Mouse (Mus musculus) 3134 (cell line): ENCODE data around the gene Bola2.
"Not testable (repeated sequence)": the region's sequence is repeated elsewhere in the genome, so short reads cannot be mapped to it uniquely, and the experiment has no call there.

Source experiments
- DNase-seq: peaks from one replicate; pipeline ENCODE4 v3.0.0-alpha.2; 2011; ENCODE audit warnings: low spot score; ENCODE audit not compliant: insufficient read length; ENCODE audit errors: extremely low read depth

Gene Bola2

DNA sequence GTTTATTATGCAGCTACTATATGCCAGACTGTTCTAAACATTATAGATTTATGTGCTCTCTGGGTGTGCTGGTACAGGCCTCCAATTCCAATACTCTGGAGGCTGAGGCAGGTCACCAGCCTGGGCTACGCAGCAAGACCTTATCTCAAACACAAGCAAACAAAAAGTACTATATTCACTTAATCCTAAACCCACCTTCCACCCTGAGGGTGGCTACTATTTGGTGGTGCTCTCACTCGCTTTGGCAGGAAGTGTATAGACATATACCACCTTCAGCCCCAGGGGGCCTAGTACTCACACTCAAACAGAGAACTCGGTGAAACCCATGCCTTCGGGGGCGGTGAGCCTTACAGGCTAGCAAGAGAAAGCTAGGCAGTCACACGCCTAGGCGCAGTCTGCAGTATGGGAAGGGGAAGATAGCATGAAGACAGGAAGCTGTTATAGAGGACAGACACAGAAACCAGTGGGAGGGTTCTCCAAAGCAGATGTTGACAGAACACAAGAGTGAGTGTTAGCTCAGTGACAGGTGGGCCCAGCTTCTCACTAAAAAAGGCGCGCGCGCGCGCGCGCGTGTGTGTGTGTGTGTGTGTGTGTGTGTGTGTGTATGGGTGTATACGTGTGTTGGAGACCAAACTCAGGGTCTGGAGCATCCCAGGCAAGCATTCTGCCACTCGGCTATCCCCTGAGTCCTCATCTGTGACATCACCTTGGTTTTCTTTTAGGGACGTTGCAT is 12.4 kb downstream of the Bola2 start, which contains the start of gene Coro1a:
Gene Coro1a, minus strand, starts transcription at position 346 of the 733 bp plus-strand sequence.
- no peak for DNase-seq

DNA sequence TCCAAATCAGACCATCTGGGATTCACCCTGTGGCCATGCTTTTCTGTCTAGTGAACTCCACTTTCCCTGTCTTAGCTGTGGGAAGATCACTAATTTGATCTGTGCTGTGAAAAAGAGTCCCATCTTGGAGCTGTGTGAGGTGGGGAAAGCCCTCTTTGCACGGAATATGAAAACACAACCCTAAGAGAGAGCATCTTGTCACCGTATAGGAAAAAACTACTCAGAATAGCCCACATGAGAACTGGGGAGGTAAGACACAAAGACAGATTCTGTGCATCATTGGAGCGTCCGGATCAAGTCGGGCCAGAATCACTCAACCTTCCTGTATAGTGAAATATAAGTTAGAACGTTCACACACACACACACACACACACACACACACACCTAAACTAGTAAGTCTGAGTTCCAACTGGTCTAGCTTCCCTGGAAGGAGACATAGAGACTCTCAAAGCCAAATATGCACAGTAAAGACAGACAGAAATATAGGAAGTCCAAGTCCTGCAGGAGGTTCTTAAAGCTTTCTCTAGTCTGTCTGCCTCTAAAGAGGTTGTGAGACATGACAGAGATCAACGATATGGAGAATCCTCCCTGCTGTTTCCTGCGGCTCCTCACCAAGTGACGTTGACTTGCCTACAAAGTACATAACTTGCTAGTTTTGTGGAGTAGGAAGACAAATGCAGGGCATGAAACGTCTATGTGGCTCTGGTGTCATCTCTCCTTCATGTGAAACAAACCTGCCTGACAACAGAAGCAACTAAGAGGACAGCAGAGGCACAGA is 13.2 kb downstream of the Bola2 start:
- no peak for DNase-seq

DNA sequence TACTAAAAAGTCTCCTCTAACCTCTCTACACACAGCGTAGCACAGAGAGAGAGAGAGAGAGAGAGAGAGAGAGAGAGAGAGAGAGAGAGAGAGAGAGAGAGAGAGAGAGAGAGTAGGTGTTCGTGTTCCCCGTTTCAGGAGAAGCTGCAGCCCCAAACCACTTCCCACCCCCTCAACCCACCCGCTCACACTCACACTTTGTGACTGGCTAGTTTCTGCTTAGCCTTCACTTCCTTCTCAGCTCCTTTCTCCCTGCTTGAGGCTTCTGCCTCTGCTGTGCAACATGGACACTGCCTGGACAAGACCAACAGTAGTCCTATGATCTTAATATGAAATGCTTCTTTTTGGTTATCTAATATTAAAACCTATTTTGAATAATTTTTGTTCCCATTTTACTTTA is 15.1 kb downstream of the Bola2 start:
- no peak for DNase-seq

DNA sequence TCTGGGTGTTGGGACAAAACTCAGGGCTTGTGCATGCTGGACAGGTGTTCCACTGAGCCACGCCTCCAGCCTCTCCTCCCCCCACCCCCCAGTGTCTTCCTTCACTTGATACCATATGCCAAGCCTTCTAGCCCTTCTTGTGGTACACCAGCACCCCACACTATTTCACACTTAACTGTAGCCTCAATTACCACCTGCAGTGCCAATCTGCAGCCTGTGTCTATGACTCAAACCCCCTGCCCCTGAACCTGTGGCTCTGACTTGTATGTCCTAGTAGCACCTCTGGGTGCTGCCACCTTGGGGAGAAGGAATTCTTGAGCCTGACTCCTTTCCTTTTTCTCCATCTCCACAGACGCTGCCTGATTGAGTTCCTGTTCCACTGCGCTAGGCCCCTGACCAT is 16.7 kb downstream of the Bola2 start:
- DNase-seq = no peak

DNA sequence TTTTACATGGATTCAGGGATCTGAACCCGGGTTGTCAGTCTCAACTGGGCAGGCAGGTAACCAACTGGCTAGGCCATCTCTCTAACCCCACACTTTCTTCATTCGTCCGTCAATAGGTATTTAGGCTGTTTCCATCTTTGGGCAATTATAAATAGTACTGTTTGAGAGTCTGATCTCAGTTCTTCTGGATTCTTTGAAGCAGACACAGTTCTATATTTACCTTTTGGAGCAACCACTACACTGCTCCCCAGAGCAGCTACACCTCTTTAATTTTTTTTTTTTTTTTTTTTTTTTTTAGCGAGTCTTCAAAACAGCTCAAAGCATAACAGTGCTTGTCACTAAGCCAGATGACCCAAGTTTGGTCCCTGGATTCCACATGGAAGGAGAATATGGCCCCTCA is 20.5 kb downstream of the Bola2 start:
- DNase-seq = no peak

DNA sequence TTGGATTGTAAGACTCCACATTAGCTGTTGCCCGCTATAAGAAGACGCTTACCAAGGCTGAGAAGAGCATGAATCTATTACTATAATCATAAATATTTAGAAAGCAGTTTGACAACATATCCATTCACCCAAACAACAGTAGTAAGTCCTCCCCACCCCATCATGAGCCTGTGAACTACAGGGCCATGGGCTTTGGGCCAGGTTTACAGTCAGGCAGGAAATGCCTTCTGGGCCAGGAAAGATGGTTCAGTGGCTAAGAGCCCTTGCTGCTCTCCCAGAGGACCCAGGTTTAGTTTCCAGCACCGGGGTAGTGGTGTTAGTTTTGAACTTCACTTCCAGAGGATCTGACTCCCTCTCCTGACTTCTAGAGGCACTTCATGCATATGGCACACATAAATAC is 22.4 kb downstream of the Bola2 start:
- DNase-seq = no peak

DNA sequence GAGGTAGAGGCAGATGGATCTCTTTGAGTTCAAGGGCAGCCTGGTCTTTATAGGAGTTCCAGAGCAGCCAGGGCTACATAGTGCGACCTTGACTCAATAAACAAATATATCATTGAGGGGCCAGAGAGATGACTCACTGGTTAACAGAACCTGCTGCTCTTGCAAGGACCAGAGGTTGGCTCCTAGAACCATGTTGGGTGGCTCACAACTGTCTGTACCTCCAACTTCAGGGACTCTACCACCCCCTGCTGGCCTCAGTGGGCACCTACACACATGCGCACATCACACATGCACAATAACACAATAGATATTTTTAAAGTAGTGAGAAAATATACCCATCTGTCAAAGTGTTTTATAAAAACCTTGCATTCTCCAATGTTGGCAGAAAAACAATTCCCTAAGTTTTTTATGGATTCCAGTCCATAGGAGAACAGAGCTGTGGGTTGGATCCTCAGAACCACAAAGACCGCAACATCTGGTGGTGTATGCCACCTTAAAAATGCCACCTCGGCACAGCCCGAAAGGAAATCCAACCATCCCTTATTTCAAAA is 23.7 kb downstream of the Bola2 start:
- DNase-seq = no peak

DNA sequence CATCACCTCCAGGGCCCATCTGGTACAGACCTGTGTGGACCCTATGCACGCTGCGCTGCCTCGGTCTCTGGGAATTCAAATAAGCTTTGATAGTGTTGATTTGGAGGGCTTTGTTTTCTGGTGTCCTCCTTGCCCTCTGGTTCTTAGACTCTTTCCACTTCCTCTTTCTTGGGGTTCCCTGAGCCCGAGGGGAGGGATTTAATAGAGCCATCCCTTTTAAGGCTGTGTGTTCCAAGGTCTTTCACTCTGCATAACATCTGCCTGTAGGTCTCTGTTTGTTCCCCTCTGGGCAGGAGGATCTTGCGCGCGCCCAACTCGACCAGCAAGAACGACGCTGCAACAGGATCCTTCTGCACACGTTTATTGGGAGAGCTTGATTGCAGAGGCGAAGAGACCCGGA is 26.4 kb downstream of the Bola2 start:
- no peak for DNase-seq

DNA sequence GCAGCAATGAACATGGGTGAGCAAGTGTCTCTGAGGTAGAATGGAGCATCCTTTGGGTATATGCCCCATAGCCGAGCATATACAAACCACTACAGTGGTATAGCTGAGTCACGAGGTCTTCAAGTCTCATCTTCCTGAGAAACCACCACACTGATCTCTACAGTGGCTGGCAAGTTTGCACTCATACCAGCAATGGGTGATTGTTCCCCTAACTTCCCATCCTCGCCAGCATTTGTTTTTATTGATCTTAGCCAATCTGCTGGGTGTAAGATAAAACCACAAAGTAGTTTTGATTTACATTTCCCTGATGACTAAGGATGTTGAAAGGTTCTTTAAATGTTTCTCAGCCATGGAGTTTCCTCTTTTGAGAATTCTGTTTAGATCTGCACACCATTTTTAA is 29.9 kb downstream of the Bola2 start:
- no peak for DNase-seq

DNA sequence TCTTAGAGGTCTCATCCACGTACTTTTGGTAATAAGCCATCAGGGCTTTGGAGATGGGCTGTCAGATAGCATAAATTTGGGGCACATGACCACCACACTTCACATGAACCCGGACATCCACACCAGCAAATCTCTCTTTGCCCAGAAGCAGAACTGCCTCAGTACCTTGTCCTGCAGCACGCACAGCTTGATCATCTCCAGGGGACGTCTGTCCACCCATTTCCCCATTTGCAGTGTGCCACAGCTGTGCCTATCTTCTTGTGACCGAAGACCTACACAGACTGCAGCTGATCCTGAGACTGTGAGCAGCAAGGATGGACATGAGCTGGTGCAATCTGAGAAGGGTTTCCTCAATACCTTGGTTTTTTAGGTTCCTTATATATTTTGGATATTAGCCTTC is 30.5 kb downstream of the Bola2 start:
- no peak for DNase-seq

DNA sequence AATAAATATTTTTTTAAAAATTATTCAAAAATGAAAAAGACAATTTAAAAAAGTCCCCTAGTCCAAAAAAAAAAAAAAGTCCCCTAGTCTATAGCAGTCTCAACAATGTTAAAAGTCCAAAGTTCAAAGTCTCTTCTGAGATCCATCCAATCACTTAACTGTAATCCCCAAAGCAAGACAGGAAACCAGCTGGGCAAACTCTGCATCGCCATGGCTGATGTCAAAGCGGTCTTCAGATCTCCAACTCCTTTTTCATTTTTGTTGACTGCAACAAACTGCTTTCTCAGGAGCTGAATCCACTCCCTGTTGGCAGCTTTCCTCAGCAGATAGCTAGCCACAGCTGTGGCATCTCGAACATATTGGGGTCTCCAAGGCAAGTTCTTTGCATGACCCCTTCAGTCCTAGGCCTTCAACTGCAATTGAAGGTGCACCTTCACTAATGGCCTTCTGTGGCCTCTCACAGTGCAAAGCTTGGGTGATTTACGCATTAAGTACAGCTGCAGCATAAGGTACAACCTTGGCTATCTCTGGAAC is 35.1 kb downstream of the Bola2 start:
- DNase-seq = not testable (repeated sequence)

DNA sequence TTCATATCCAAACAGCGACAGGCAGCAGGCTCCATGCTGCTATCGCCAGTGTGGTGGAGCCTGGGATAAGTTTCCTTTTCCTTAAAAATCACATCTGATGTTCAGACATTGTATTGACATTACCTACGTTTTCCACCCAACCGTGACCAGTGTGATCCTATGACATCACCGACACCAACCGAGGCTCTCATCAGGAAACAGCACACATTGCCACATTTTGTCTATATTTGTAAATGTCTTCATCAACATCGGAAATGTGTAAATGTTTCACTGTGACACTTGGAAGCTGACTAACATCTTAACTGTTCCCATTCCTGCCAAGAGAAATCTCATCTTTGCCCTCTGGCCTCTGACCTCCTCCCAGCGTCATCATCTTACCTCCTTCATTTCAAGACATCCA is 40.9 kb downstream of the Bola2 start:
- DNase-seq = no peak

DNA sequence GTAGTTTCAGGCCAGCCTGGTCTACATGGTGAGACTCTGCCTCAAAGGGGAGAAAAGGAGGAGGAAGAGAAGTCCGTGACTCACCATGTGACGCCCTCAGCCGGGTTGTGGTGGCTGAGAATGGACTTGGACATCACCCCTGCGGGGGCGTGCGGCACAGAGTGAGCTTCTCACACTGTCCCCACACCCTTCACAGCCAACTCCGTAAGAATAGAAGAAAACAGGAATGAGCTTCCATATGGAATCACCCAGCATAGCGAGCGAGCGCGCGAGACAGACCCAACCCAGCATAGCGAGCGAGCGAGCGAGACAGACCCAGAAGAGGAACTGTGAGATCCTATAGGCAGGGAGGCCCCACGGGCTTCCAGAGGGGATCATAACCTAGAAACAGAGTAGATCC is 44.4 kb downstream of the Bola2 start:
- DNase-seq = no peak

DNA sequence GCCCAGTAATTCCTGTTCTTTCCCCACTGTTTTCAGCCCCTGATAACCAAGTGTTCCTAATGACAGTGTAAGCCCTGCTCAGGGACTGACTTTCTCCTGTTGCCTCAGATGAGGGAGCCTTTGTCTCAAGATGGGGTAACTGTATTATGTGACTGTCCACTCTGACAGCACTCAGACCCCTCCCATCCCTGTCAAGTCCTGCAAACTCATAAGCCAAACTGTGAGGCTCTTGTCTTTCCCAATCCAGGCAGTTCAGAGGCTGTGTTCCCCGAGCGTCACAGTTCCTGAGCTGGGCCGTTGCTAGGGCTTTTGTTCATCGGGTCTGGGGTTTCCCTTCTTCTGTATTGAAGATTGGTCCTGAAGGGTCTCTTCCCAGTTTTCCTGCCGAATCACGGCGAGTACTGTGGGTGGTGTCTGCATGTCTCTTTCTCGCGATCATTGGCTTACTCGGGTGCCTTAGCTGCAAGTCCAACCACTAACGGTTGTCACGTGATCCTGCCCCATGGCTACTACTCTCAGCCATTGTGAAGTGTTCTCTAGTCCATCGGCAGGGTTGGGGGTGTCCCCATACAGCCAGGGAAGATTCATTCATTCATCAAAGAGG is 45.0 kb downstream of the Bola2 start:
- DNase-seq = no peak

DNA sequence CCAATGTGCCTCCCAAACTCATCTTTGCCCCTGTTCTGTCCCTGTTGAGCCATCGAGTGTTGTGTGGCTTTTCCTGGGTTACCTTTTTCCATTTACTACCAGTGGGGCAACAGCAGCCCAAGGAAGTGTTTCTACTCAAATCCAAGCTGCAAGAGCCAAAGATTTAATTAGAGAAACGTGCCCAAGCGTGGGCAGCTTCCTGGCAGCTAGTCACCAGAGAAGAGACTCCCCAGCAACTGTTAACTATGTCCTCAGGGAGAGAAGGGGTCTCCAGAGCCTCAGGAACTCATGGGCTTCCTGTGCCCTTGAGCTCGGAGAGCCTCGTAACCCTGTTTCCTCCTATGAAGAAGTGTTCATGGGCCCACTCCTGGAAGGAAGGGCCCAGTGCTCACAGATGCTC is 45.8 kb downstream of the Bola2 start:
- DNase-seq = no peak

DNA sequence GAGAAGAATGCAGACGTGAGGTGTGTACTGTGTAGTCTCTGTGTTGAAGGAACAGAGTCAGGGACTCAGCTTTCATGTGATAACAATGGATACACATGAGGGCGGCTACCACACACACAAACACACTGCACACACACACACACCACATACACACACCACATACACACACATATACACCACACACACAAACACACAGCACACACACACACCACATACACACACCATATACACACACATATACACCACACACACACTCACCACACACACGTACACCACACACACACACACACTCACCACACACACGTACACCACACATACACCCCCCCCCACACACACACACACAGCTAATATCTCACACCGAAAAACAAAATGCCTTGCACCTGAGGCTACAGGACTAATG is 46.3 kb downstream of the Bola2 start:
- no peak for DNase-seq

DNA sequence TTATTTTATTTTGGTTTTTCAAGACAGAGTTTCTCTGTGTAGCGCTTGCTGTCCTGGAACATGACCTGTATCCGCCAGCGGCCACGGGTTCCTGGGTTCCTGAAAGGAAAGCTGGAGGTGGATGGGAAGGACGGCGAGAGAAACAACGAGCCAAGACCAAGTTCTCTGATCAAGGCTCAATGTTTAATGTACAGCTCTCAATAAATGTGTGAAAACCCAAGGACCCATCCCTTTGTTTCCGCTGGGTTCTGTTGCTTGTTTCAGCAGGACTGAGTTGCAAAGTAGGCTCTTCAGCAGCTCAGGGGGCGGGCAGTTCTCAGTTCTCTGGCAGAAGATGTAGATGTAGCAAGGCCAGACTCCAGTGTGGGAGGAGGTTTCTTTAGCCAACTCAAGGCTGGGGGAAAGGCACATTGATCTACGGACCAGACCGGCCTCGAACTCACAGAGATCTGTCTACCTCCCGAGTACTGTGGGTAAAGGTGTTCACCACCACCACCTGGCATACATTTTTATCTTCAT is 46.8 kb downstream of the Bola2 start:
- no peak for DNase-seq

DNA sequence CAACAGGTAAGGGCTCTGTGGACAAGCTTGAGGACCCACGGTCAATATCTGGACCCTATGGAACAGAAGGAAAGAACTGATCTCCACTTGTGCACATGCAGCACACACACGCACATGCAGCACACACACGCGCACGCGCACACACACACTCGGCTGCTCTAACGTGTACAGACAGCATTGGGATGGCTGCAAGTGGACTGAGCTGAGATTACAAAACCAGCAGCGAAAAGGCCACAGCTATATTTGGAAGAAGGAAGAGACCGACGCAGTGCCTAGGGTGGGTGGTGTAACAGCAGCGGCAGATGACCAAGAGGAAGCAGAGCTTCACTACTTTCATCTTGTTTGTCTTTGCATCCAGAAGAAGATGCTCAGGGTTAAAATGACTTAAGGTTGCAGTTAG is 50.9 kb downstream of the Bola2 start:
- DNase-seq = no peak

DNA sequence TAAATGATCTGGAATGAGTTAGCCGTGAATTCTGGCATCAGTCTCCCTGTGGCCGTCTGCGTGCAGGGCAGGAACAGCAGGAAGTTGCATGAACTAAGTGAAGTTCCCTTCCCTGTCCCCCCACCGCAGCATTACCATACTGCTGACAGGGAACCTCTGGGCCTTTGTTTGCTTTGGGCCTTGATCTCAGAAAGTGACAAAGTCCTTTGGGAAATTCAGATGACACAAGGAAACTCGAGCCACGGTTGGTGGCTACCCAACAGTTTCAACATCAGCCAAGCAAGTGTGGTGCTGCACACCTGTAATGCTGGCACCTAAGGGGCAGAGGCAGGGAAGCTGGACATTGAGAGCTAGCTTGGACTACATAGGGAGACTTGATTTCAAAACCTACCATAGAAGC is 51.6 kb downstream of the Bola2 start:
- DNase-seq = no peak

DNA sequence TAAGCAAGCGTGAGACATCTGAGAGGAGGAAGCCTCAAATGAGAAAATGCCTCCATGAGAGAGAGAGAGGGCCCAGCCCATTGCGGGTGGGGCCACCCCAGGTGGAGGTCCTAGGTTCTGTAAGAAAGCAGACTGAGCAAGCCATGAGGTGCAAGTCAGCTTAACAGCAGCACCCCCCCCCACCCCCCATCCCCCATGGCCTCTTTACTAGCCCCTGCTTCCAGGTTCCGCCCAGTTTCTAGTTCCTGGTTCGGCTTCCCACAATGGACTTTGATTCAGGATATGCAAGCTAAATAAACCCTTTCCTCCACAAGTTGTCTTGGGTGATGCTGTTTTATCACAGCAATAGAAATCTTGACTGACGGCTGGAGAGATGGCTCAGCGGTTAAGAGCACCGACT is 53.6 kb downstream of the Bola2 start:
- DNase-seq = no peak
